Comparison of ENCODE assay signal across 8 mouse cellular contexts in genomic region chr17:17625887-17626679, GRCm38 (mm10). TPM values are rescaled to one million over a fixed set of nuclear protein-coding genes. Genes with fewer than 3 reads are reported as not detected.
DNase-seq lines count a peak whose midpoint lies in the region; ATAC-seq and TF ChIP-seq lines count a peak whose summit lies in the region.

No protein-coding gene starts in this region.

- peak overlapping the region; percentile 96 for H3K9ac ChIP-seq in heart, embryonic 14.5 days (ENCODE audit: low read length)
- peak overlapping the region; percentile 94 for H3K9ac ChIP-seq in forebrain, embryonic 16.5 days (replicated peaks; ENCODE audit: low read depth, low read length)
- peak overlapping the region; percentile 91 for H3K9ac ChIP-seq in midbrain, embryonic 13.5 days (replicated peaks)

- H3K4me3 ChIP-seq in heart, embryonic 14.5 days (ENCODE audit: control insufficient read depth in 1 of 2, insufficient read depth in 1 of 2, low read depth in 1 of 2, low read length in 2 of 2), result peak overlapping the region; percentile 94 to 100; a peak in 3 of 4 replicates
- H3K4me3 ChIP-seq in G1E (ENCODE audit: low read depth, low read length), result peak overlapping the region; percentile 93; the same call in 1 of the 2 replicates
- peak overlapping the region; percentile 86 for H3K4me3 ChIP-seq in forebrain, embryonic 16.5 days (replicated peaks; ENCODE audit: low read length)
- peak overlapping the region; percentile 89 for H3K4me3 ChIP-seq in midbrain, embryonic 13.5 days (replicated peaks)

- H3K36me3 ChIP-seq in heart, embryonic 14.5 days (ENCODE audit: control insufficient read depth, insufficient read depth, low read length), result no peaks in the 10 kb centered on the region
- H3K36me3 ChIP-seq in G1E (replicated peaks), result no peaks in the 10 kb centered on the region
- no peaks in the 10 kb centered on the region for H3K36me3 ChIP-seq in forebrain, embryonic 16.5 days (ENCODE audit: control insufficient read depth, insufficient read depth)
- no peaks in the 10 kb centered on the region for H3K36me3 ChIP-seq in midbrain, embryonic 13.5 days

- TF ChIP-seq CTCF in G1E (IDR thresholded peaks at IDR 0.05; ENCODE audit: low read depth, low read length), result no peak

- H3K4me1 ChIP-seq in heart, embryonic 14.5 days (ENCODE audit: control insufficient read depth in 2 of 2, insufficient read depth in 2 of 2, low read length in 2 of 2), result peaks cover 2 to 14% of the 10 kb centered on the region in 2 experiments; a peak in 3 of 4 replicates
- H3K4me1 ChIP-seq in G1E (ENCODE audit: insufficient read depth, low read depth, low read length), result peaks cover 19% of the 10 kb centered on the region
- peaks cover 17% of the 10 kb centered on the region for H3K4me1 ChIP-seq in forebrain, embryonic 16.5 days (replicated peaks; ENCODE audit: control insufficient read depth, insufficient read depth, low read length)
- peaks cover 25% of the 10 kb centered on the region for H3K4me1 ChIP-seq in midbrain, embryonic 13.5 days (replicated peaks)

- WGBS in heart, embryonic 14.5 days, result 21% methylated on average over 7 of the region's 7 CpGs
- WGBS in forebrain, embryonic 16.5 days, result 21% methylated on average over 7 of the region's 7 CpGs
- 55% methylated on average over 7 of the region's 7 CpGs for WGBS in midbrain, embryonic 13.5 days

- H3K4me2 ChIP-seq in heart, embryonic 14.5 days (ENCODE audit: low read length), result peak overlapping the region; percentile 81
- H3K4me2 ChIP-seq in forebrain, embryonic 16.5 days (ENCODE audit: low read length), result peak overlapping the region; percentile 75
- H3K4me2 ChIP-seq in midbrain, embryonic 13.5 days (replicated peaks), result peak overlapping the region; percentile 70

- ATAC-seq in heart, embryonic 14.5 days (ENCODE audit: insufficient number of reproducible peaks, insufficient read depth, low FRiP score, low read depth), result no peak
- ATAC-seq in G1E (ENCODE audit: extremely low read depth, insufficient number of reproducible peaks, low FRiP score, poor library complexity, severe bottlenecking), result no peak
- no peak for ATAC-seq in forebrain, embryonic 16.5 days
- no peak for ATAC-seq in midbrain, embryonic 13.5 days
- no peak for ATAC-seq in megakaryocyte-erythroid progenitor cell, adult 5-6 weeks (replicated peaks; ENCODE audit: low FRiP score, low TSS enrichment, poor library complexity, severe bottlenecking)

- no peak for DNase-seq in heart, adult 9 months (ENCODE audit: low spot score in 2 of 2)
- DNase-seq in G1E (ENCODE audit: low spot score), result no peak
- no peak for DNase-seq in left cerebral cortex, adult 18-20 months (ENCODE audit: low spot score in 2 of 2)
- DNase-seq in adrenal gland, adult 2 months, result no peak

- H3K27ac ChIP-seq in heart, embryonic 14.5 days (replicated peaks in 1 of 2; ENCODE audit: control insufficient read depth in 1 of 2, insufficient read depth in 1 of 2, low read depth in 2 of 2, low read length in 2 of 2), result peak overlapping the region; percentile 100
- peak overlapping the region; percentile 100 for H3K27ac ChIP-seq in forebrain, embryonic 16.5 days (ENCODE audit: low read length)
- H3K27ac ChIP-seq in midbrain, embryonic 13.5 days, result peak overlapping the region; percentile 100

- H3K9me3 ChIP-seq in heart, embryonic 14.5 days (ENCODE audit: control insufficient read depth, low read length), result no peaks in the 10 kb centered on the region
- H3K9me3 ChIP-seq in G1E (replicated peaks), result 0 out of 2 replicates have a peak, but pooled peaks cover 4% of the 10 kb centered on the region
- no peaks in the 10 kb centered on the region for H3K9me3 ChIP-seq in forebrain, embryonic 16.5 days (ENCODE audit: control insufficient read depth, low read length)
- no peaks in the 10 kb centered on the region for H3K9me3 ChIP-seq in midbrain, embryonic 13.5 days

- H3K27me3 ChIP-seq in heart, embryonic 14.5 days (ENCODE audit: control insufficient read depth, insufficient read depth, low read length), result no peaks in the 10 kb centered on the region
- no peaks in the 10 kb centered on the region for H3K27me3 ChIP-seq in G1E (ENCODE audit: insufficient read depth, low read length)
- no peaks in the 10 kb centered on the region for H3K27me3 ChIP-seq in forebrain, embryonic 16.5 days (replicated peaks; ENCODE audit: control insufficient read depth, insufficient read depth, low read length)
- no peaks in the 10 kb centered on the region for H3K27me3 ChIP-seq in midbrain, embryonic 13.5 days

RNA-seq across cellular contexts. Expression of gene Lnpep, which starts 1.2 kb away (rescaled TPM):
- 15.6 and 18.1 TPM in 2 replicates for polyA plus RNA-seq in heart, embryonic 14.5 days (2014; fragmentation: Nextera tagmentation; extraction: Ambion mirVana)
- total RNA-seq in G1E (2014; fragmentation: Nextera tagmentation), result 91.4 and 99.0 TPM in 2 replicates
- total RNA-seq in G1E (2017), result 54.0 and 62.9 TPM in 2 replicates
- polyA plus RNA-seq in G1E (2012), result 5.3 and 7.1 TPM in 2 replicates
- polyA plus RNA-seq in forebrain, embryonic 16.5 days (2015; fragmentation: Nextera tagmentation; extraction: Ambion mirVana), result 8.0 and 10.3 TPM in 2 replicates
- 9.0 and 9.2 TPM in 2 replicates for polyA plus RNA-seq in midbrain, embryonic 13.5 days (2015; fragmentation: Nextera tagmentation; extraction: Ambion mirVana)
- 34.2 and 39.9 TPM in 2 replicates for total RNA-seq in megakaryocyte-erythroid progenitor cell, adult 5-6 weeks (2014; fragmentation: Nextera tagmentation)
- total RNA-seq in megakaryocyte-erythroid progenitor cell, adult 5-6 weeks (2017), result 40.1 and 53.3 TPM in 2 replicates
- 100 to 1,000 TPM in 1 of 2 experiments, 10 to 100 TPM in 1; 99.9 to 105 TPM for total RNA-seq in left cerebral cortex, adult 18-20 months (2021)
- 100 to 1,000 TPM; 108 to 118 TPM for total RNA-seq in adrenal gland, adult 2 months (2021)
- polyA plus RNA-seq in adrenal gland, adult 2 months (2012; rRNA removed), result 5.4 and 6.0 TPM in 2 replicates
